12 mouse cellular contexts compared by ENCODE assay signal in genomic region chr7:80356351-80356750, GRCm38 (mm10). TPM values are rescaled to one million over a fixed set of nuclear protein-coding genes. Genes with fewer than 3 reads are reported as not detected.
A peak's percentile ranks its signal among the peaks of the same experiment; 100 is the strongest.
DNase-seq lines count a peak whose midpoint lies in the region; ATAC-seq and TF ChIP-seq lines count a peak whose summit lies in the region.
"Had no signal": no experiment of that assay in that cellular context is flagged by ENCODE, and none has a peak within 500 bp of the region (broad histone marks: within the 10 kb centered on the region; RNA-seq: fewer than 3 reads in every experiment).

No protein-coding gene starts in this region.

- H3K4me1 ChIP-seq in heart, embryonic 14.5 days (ENCODE audit: control insufficient read depth in 2 of 2, insufficient read depth in 2 of 2, low read length in 2 of 2) = peaks cover 0 to 2% of the 10 kb centered on the region in 2 experiments; a peak in 1 of 4 replicates
- peaks cover 20% of the 10 kb centered on the region for H3K4me1 ChIP-seq in midbrain, embryonic 10.5 days
- no peaks in the 10 kb centered on the region for H3K4me1 ChIP-seq in midbrain, postnatal 0 days (ENCODE audit: insufficient read depth, low read length)
- no peaks in the 10 kb centered on the region for H3K4me1 ChIP-seq in embryonic facial prominence, embryonic 14.5 days (ENCODE audit: control insufficient read depth, insufficient read depth, low read length)
- H3K4me1 ChIP-seq in liver, embryonic 11.5 days (replicated peaks; ENCODE audit: control insufficient read depth, insufficient read depth, low read length) = no peaks in the 10 kb centered on the region
- H3K4me1 ChIP-seq: kidney, embryonic 15.5 days; stomach, embryonic 15.5 days had no signal

- H3K27ac ChIP-seq in heart, embryonic 14.5 days (replicated peaks in 1 of 2; ENCODE audit: control insufficient read depth in 1 of 2, insufficient read depth in 1 of 2, low read depth in 2 of 2, low read length in 2 of 2) = peak overlapping the region; percentile 53 to 56; a peak in 3 of 4 replicates
- H3K27ac ChIP-seq in midbrain, embryonic 10.5 days (replicated peaks) = peak overlapping the region; percentile 69; the same call in 1 of the 2 replicates
- H3K27ac ChIP-seq in midbrain, postnatal 0 days (ENCODE audit: low read depth, low read length) = no peak overlapping the region
- peak overlapping the region; percentile 24; the same call in 1 of the 2 replicates for H3K27ac ChIP-seq in embryonic facial prominence, embryonic 14.5 days (replicated peaks; ENCODE audit: low read depth, low read length)
- H3K27ac ChIP-seq in liver, embryonic 11.5 days (ENCODE audit: low read depth, low read length) = no peak overlapping the region
- H3K27ac ChIP-seq: stomach, embryonic 15.5 days had no signal

- H3K36me3 ChIP-seq in heart, embryonic 14.5 days (ENCODE audit: control insufficient read depth, insufficient read depth, low read length) = peaks cover 92% of the 10 kb centered on the region
- H3K36me3 ChIP-seq in midbrain, embryonic 10.5 days = peaks cover 94% of the 10 kb centered on the region
- peaks cover 66% of the 10 kb centered on the region for H3K36me3 ChIP-seq in midbrain, postnatal 0 days (ENCODE audit: insufficient read depth, low read length)
- peaks cover 82% of the 10 kb centered on the region for H3K36me3 ChIP-seq in embryonic facial prominence, embryonic 14.5 days (ENCODE audit: control insufficient read depth, insufficient read depth, low read length)
- peaks cover 25% of the 10 kb centered on the region for H3K36me3 ChIP-seq in liver, embryonic 11.5 days (ENCODE audit: control insufficient read depth, insufficient read depth, low read length)

- H3K9ac ChIP-seq in heart, embryonic 14.5 days (ENCODE audit: low read length) = no peak overlapping the region
- H3K9ac ChIP-seq in midbrain, postnatal 0 days (replicated peaks; ENCODE audit: low read length, poor library complexity, severe bottlenecking) = no peak overlapping the region
- no peak overlapping the region for H3K9ac ChIP-seq in embryonic facial prominence, embryonic 14.5 days (ENCODE audit: low read depth, low read length)
- no peak overlapping the region for H3K9ac ChIP-seq in liver, embryonic 11.5 days (ENCODE audit: low read depth, low read length)
- H3K9ac ChIP-seq: kidney, embryonic 15.5 days; stomach, embryonic 15.5 days had no signal

- peak; percentile 52 to 55 for DNase-seq in cerebellum, adult 18-20 months
- no peak for DNase-seq in cerebellum, adult 8-10 months
- DNase-seq in heart, adult 8-10 months (ENCODE audit: low spot score) = no peak
- no peak for DNase-seq in midbrain, embryonic 10.5 days (ENCODE audit: low spot score)
- DNase-seq in midbrain, postnatal 0 days (ENCODE audit: low spot score) = no peak
- no peak for DNase-seq in embryonic facial prominence, embryonic 14.5 days (ENCODE audit: low spot score)
- DNase-seq in liver, embryonic 11.5 days (ENCODE audit: low spot score) = no peak
- DNase-seq: thymus, postnatal 36 days had no signal

- 77% methylated on average over 13 of the region's 13 CpGs for WGBS in heart, embryonic 14.5 days
- 89% methylated on average over 13 of the region's 13 CpGs for WGBS in midbrain, embryonic 10.5 days
- 86% methylated on average over 13 of the region's 13 CpGs for WGBS in midbrain, postnatal 0 days
- WGBS in embryonic facial prominence, embryonic 14.5 days = 78% methylated on average over 13 of the region's 13 CpGs
- WGBS in liver, embryonic 11.5 days = 92% methylated on average over 13 of the region's 13 CpGs

- H3K4me2 ChIP-seq in heart, embryonic 14.5 days (ENCODE audit: low read length) = no peak overlapping the region
- H3K4me2 ChIP-seq in midbrain, postnatal 0 days (ENCODE audit: low read depth, low read length, poor library complexity, severe bottlenecking) = no peak overlapping the region
- no peak overlapping the region for H3K4me2 ChIP-seq in embryonic facial prominence, embryonic 14.5 days (ENCODE audit: low read depth, low read length)
- H3K4me2 ChIP-seq in liver, embryonic 11.5 days = no peak overlapping the region
- H3K4me2 ChIP-seq: kidney, embryonic 15.5 days; stomach, embryonic 15.5 days had no signal

- ATAC-seq in heart, embryonic 14.5 days (ENCODE audit: insufficient number of reproducible peaks, insufficient read depth, low FRiP score, low read depth) = no peak
- ATAC-seq in midbrain, postnatal 0 days (ENCODE audit: low FRiP score) = no peak
- ATAC-seq in embryonic facial prominence, embryonic 14.5 days (ENCODE audit: low read depth) = no peak
- ATAC-seq in liver, embryonic 11.5 days (replicated peaks; ENCODE audit: low FRiP score) = no peak
- ATAC-seq: Patski had no signal

- H3K4me3 ChIP-seq in heart, embryonic 14.5 days (ENCODE audit: control insufficient read depth in 1 of 2, insufficient read depth in 1 of 2, low read depth in 1 of 2, low read length in 2 of 2) = no peak overlapping the region
- no peak overlapping the region for H3K4me3 ChIP-seq in midbrain, embryonic 10.5 days
- H3K4me3 ChIP-seq in midbrain, postnatal 0 days (ENCODE audit: low read depth, low read length) = no peak overlapping the region
- H3K4me3 ChIP-seq in embryonic facial prominence, embryonic 14.5 days (ENCODE audit: low read depth, low read length) = no peak overlapping the region
- H3K4me3 ChIP-seq in liver, embryonic 11.5 days (ENCODE audit: low read depth, low read length) = no peak overlapping the region
- H3K4me3 ChIP-seq: kidney, embryonic 15.5 days; stomach, embryonic 15.5 days had no signal

- H3K27me3 ChIP-seq in heart, embryonic 14.5 days (ENCODE audit: control insufficient read depth, insufficient read depth, low read length) = no peaks in the 10 kb centered on the region
- no peaks in the 10 kb centered on the region for H3K27me3 ChIP-seq in midbrain, embryonic 10.5 days (ENCODE audit: low read depth, poor library complexity, severe bottlenecking)
- H3K27me3 ChIP-seq in midbrain, postnatal 0 days (ENCODE audit: insufficient read depth, low read length) = no peaks in the 10 kb centered on the region
- no peaks in the 10 kb centered on the region for H3K27me3 ChIP-seq in embryonic facial prominence, embryonic 14.5 days (replicated peaks; ENCODE audit: control insufficient read depth, insufficient read depth, low read length)
- H3K27me3 ChIP-seq in liver, embryonic 11.5 days (replicated peaks; ENCODE audit: control insufficient read depth, insufficient read depth, low read length) = no peaks in the 10 kb centered on the region
- H3K27me3 ChIP-seq: kidney, embryonic 15.5 days; Patski; stomach, embryonic 15.5 days had no signal

- no peak for TF ChIP-seq CTCF in midbrain, postnatal 0 days (IDR thresholded peaks at IDR 0.05)

- no peaks in the 10 kb centered on the region for H3K9me3 ChIP-seq in heart, embryonic 14.5 days (ENCODE audit: control insufficient read depth, low read length)
- no peaks in the 10 kb centered on the region for H3K9me3 ChIP-seq in midbrain, embryonic 10.5 days (replicated peaks)
- no peaks in the 10 kb centered on the region for H3K9me3 ChIP-seq in midbrain, postnatal 0 days (ENCODE audit: low read length)
- H3K9me3 ChIP-seq in embryonic facial prominence, embryonic 14.5 days (ENCODE audit: control insufficient read depth, low read length) = no peaks in the 10 kb centered on the region
- H3K9me3 ChIP-seq in liver, embryonic 11.5 days (ENCODE audit: control insufficient read depth, low read length) = no peaks in the 10 kb centered on the region
- H3K9me3 ChIP-seq: kidney, embryonic 15.5 days; stomach, embryonic 15.5 days had no signal

RNA-seq across cellular contexts. Expression of gene Hddc3, which starts 13.4 kb away (rescaled TPM):
- polyA plus RNA-seq in heart, embryonic 14.5 days (2014; fragmentation: Nextera tagmentation; extraction: Ambion mirVana) = 18.2 and 23.1 TPM in 2 replicates
- 10 to 100 TPM; 33.3 to 40.0 (median 35.9) TPM for total RNA-seq in heart, adult 8-10 months (2022)
- polyA plus RNA-seq in midbrain, embryonic 10.5 days (2016; fragmentation: Nextera tagmentation; extraction: Ambion mirVana) = 24.8 and 24.9 TPM in 2 replicates
- 35.9 and 36.7 TPM in 2 replicates for total RNA-seq in midbrain, postnatal 0 days (2014; rRNA removed)
- polyA plus RNA-seq in midbrain, postnatal 0 days (2015; fragmentation: Nextera tagmentation; extraction: Ambion mirVana) = 15.1 and 16.8 TPM in 2 replicates
- polyA plus RNA-seq in embryonic facial prominence, embryonic 14.5 days (2014; fragmentation: Nextera tagmentation; extraction: Ambion mirVana) = 19.6 and 22.8 TPM in 2 replicates
- polyA plus RNA-seq in liver, embryonic 11.5 days (2014; fragmentation: Nextera tagmentation; extraction: Ambion mirVana) = 9.7 and 10.5 TPM in 2 replicates

RNA-seq across cellular contexts. Expression of gene Man2a2, which starts 14.8 kb away (rescaled TPM):
- 15.9 and 19.5 TPM in 2 replicates for polyA plus RNA-seq in heart, embryonic 14.5 days (2014; fragmentation: Nextera tagmentation; extraction: Ambion mirVana)
- 10 to 100 TPM; 61.2 to 66.5 (median 62.8) TPM for total RNA-seq in heart, adult 8-10 months (2022)
- polyA plus RNA-seq in midbrain, embryonic 10.5 days (2016; fragmentation: Nextera tagmentation; extraction: Ambion mirVana) = 15.7 and 18.4 TPM in 2 replicates
- 59.1 and 70.2 TPM in 2 replicates for total RNA-seq in midbrain, postnatal 0 days (2014; rRNA removed)
- 13.7 and 16.6 TPM in 2 replicates for polyA plus RNA-seq in midbrain, postnatal 0 days (2015; fragmentation: Nextera tagmentation; extraction: Ambion mirVana)
- polyA plus RNA-seq in embryonic facial prominence, embryonic 14.5 days (2014; fragmentation: Nextera tagmentation; extraction: Ambion mirVana) = 15.7 and 19.3 TPM in 2 replicates
- 9.4 and 12.4 TPM in 2 replicates for polyA plus RNA-seq in liver, embryonic 11.5 days (2014; fragmentation: Nextera tagmentation; extraction: Ambion mirVana)

RNA-seq across cellular contexts. Expression of gene Unc45a, which starts 15.5 kb away (rescaled TPM):
- 11.2 and 12.0 TPM in 2 replicates for polyA plus RNA-seq in heart, embryonic 14.5 days (2014; fragmentation: Nextera tagmentation; extraction: Ambion mirVana)
- total RNA-seq in heart, adult 8-10 months (2022) = 10 to 100 TPM; 12.2 to 16.0 (median 15.2) TPM
- 42.3 and 46.7 TPM in 2 replicates for polyA plus RNA-seq in midbrain, embryonic 10.5 days (2016; fragmentation: Nextera tagmentation; extraction: Ambion mirVana)
- total RNA-seq in midbrain, postnatal 0 days (2014; rRNA removed) = 51.0 and 63.3 TPM in 2 replicates
- polyA plus RNA-seq in midbrain, postnatal 0 days (2015; fragmentation: Nextera tagmentation; extraction: Ambion mirVana) = 54.6 and 55.9 TPM in 2 replicates
- polyA plus RNA-seq in embryonic facial prominence, embryonic 14.5 days (2014; fragmentation: Nextera tagmentation; extraction: Ambion mirVana) = 34.1 and 39.7 TPM in 2 replicates
- 23.7 and 24.0 TPM in 2 replicates for polyA plus RNA-seq in liver, embryonic 11.5 days (2014; fragmentation: Nextera tagmentation; extraction: Ambion mirVana)

RNA-seq across cellular contexts. Expression of gene Fes, which starts 31.4 kb away (rescaled TPM):
- polyA plus RNA-seq in heart, embryonic 14.5 days (2014; fragmentation: Nextera tagmentation; extraction: Ambion mirVana) = 12.3 and 13.5 TPM in 2 replicates
- total RNA-seq in heart, adult 8-10 months (2022) = 10 to 100 TPM in 2 of 4 experiments, 1 to 10 TPM in 2; 6.4 to 13.5 (median 9.1) TPM
- 9.1 and 11.8 TPM in 2 replicates for polyA plus RNA-seq in midbrain, embryonic 10.5 days (2016; fragmentation: Nextera tagmentation; extraction: Ambion mirVana)
- 4.3 and 7.9 TPM in 2 replicates for total RNA-seq in midbrain, postnatal 0 days (2014; rRNA removed)
- polyA plus RNA-seq in midbrain, postnatal 0 days (2015; fragmentation: Nextera tagmentation; extraction: Ambion mirVana) = 3.1 and 3.7 TPM in 2 replicates
- 14.6 and 15.7 TPM in 2 replicates for polyA plus RNA-seq in embryonic facial prominence, embryonic 14.5 days (2014; fragmentation: Nextera tagmentation; extraction: Ambion mirVana)
- 15.2 and 16.4 TPM in 2 replicates for polyA plus RNA-seq in liver, embryonic 11.5 days (2014; fragmentation: Nextera tagmentation; extraction: Ambion mirVana)

RNA-seq across cellular contexts. Expression of gene Rccd1, which starts 32.1 kb away (rescaled TPM):
- polyA plus RNA-seq in heart, embryonic 14.5 days (2014; fragmentation: Nextera tagmentation; extraction: Ambion mirVana) = 7.6 and 7.8 TPM in 2 replicates
- 1 to 10 TPM; 4.6 to 6.4 (median 5.3) TPM for total RNA-seq in heart, adult 8-10 months (2022)
- 12.6 and 13.4 TPM in 2 replicates for polyA plus RNA-seq in midbrain, embryonic 10.5 days (2016; fragmentation: Nextera tagmentation; extraction: Ambion mirVana)
- 22.7 and 30.6 TPM in 2 replicates for total RNA-seq in midbrain, postnatal 0 days (2014; rRNA removed)
- polyA plus RNA-seq in midbrain, postnatal 0 days (2015; fragmentation: Nextera tagmentation; extraction: Ambion mirVana) = 7.4 and 7.9 TPM in 2 replicates
- polyA plus RNA-seq in embryonic facial prominence, embryonic 14.5 days (2014; fragmentation: Nextera tagmentation; extraction: Ambion mirVana) = 6.8 and 8.4 TPM in 2 replicates
- polyA plus RNA-seq in liver, embryonic 11.5 days (2014; fragmentation: Nextera tagmentation; extraction: Ambion mirVana) = 10.7 and 11.4 TPM in 2 replicates

Comparison
In these comparisons a context has a peak if more than half of its experiments do, and no peak if none do; other contexts are left out.
1. DNase-seq: peak in cerebellum, adult 18-20 months (2 of 2); none in cerebellum, adult 8-10 months (single experiment), heart, adult 8-10 months (single experiment), midbrain, embryonic 10.5 days (single experiment), midbrain, postnatal 0 days (single experiment), embryonic facial prominence, embryonic 14.5 days (single experiment) and liver, embryonic 11.5 days (single experiment).
2. H3K27ac ChIP-seq: peak in heart, embryonic 14.5 days (2 of 2), midbrain, embryonic 10.5 days (single experiment) and embryonic facial prominence, embryonic 14.5 days (single experiment); none in midbrain, postnatal 0 days (single experiment) and liver, embryonic 11.5 days (single experiment).